Mouse (Mus musculus) liver (tissue): ENCODE results near the gene 5730409E04Rik.

Experiments used
- DNase-seq: peaks from one replicate; pipeline ENCODE4 v3.0.0-alpha.2; 2020; ENCODE audit warnings: mixed read lengths

The 5730409E04Rik gene

GRCm38 (mm10) chr4:126609606-126610181 is at the start of gene 5730409E04Rik:
Gene 5730409E04Rik (plus strand): TSS chr4:126609818.
- peak; percentile 37 for DNase-seq

- no peak for DNase-seq
Observed at GRCm38 (mm10) chr4:126563798-126564197, 45.8 kb upstream of the 5730409E04Rik start.

GRCm38 (mm10) chr4:126567243-126567642 is 42.4 kb upstream of the 5730409E04Rik start:
- DNase-seq = no peak

- no peak for DNase-seq
Observed at GRCm38 (mm10) chr4:126569783-126570182, 39.8 kb upstream of the 5730409E04Rik start.

- DNase-seq = no peak
Observed at GRCm38 (mm10) chr4:126576281-126576680, 33.3 kb upstream of the 5730409E04Rik start.

- no peak for DNase-seq
Observed at GRCm38 (mm10) chr4:126577920-126578319, 31.7 kb upstream of the 5730409E04Rik start.

GRCm38 (mm10) chr4:126579077-126579476 is 30.5 kb upstream of the 5730409E04Rik start:
- DNase-seq = no peak

GRCm38 (mm10) chr4:126585739-126586138 is 23.9 kb upstream of the 5730409E04Rik start:
- no peak for DNase-seq

GRCm38 (mm10) chr4:126592039-126592438 is 17.6 kb upstream of the 5730409E04Rik start:
- DNase-seq = no peak

- peak; percentile 37 for DNase-seq
Observed at GRCm38 (mm10) chr4:126599971-126600754, 9.5 kb upstream of the 5730409E04Rik start.

- peak; percentile 23 for DNase-seq
Observed at GRCm38 (mm10) chr4:126601597-126602444, 7.8 kb upstream of the 5730409E04Rik start.

GRCm38 (mm10) chr4:126602445-126602762 is 7.2 kb upstream of the 5730409E04Rik start:
- DNase-seq = no peak

GRCm38 (mm10) chr4:126604141-126604540 is 5.5 kb upstream of the 5730409E04Rik start:
- no peak for DNase-seq

GRCm38 (mm10) chr4:126605751-126606150 is 3.9 kb upstream of the 5730409E04Rik start:
- no peak for DNase-seq

GRCm38 (mm10) chr4:126611991-126612390 is 2.4 kb downstream of the 5730409E04Rik start:
- no peak for DNase-seq

GRCm38 (mm10) chr4:126616312-126616711 is 6.7 kb downstream of the 5730409E04Rik start:
- DNase-seq = no peak

GRCm38 (mm10) chr4:126619691-126620330 is 10.2 kb downstream of the 5730409E04Rik start:
- no peak for DNase-seq

- no peak for DNase-seq
Observed at GRCm38 (mm10) chr4:126620349-126620874, 10.8 kb downstream of the 5730409E04Rik start.

- no peak for DNase-seq
Observed at GRCm38 (mm10) chr4:126627021-126627681, 17.5 kb downstream of the 5730409E04Rik start.

GRCm38 (mm10) chr4:126631922-126632321 is 22.3 kb downstream of the 5730409E04Rik start:
- no peak for DNase-seq

GRCm38 (mm10) chr4:126632668-126633067 is 23.1 kb downstream of the 5730409E04Rik start:
- no peak for DNase-seq

- no peak for DNase-seq
Observed at GRCm38 (mm10) chr4:126636330-126636729, 26.7 kb downstream of the 5730409E04Rik start.
